Mouse (Mus musculus): Measurements from ENCODE around the gene Gimap1. TPM values are rescaled to one million over a fixed set of nuclear protein-coding genes. Genes with fewer than 3 reads are reported as not detected.
A peak's percentile ranks its signal among the peaks of the same experiment; 100 is the strongest.

Gimap1 gene
- polyA plus RNA-seq, 1 experiment from 2014 or later: 6.1 TPM

- Histone ChIP-seq H3K9me3 (ENCODE audit: control insufficient read depth, low read length) (no peaks in the 10 kb centered on the region), H3K9ac (ENCODE audit: low read depth, low read length) (no peak overlapping the region), H3K27ac (ENCODE audit: low read depth, low read length) (no peak overlapping the region), H3K4me1 (replicated peaks; ENCODE audit: control insufficient read depth, insufficient read depth, low read length) (no peaks in the 10 kb centered on the region), H3K27me3 (ENCODE audit: control insufficient read depth, insufficient read depth, low read length) (no peaks in the 10 kb centered on the region), H3K4me3 (ENCODE audit: low read depth, low read length) (no peak overlapping the region), H3K36me3 (ENCODE audit: control insufficient read depth, insufficient read depth, low read length) (no peaks in the 10 kb centered on the region), H3K4me2 (replicated peaks; ENCODE audit: low read depth, low read length) (no peak overlapping the region)
- WGBS: 89% methylated on average over 3 of the region's 3 CpGs
- no peak for ATAC-seq (ENCODE audit: low FRiP score)
- no peak for DNase-seq (ENCODE audit: low spot score)
These were observed 30.1 kb downstream of the Gimap1 start for GRCm38 (mm10) chr6:48768933-48769332.

DNA sequence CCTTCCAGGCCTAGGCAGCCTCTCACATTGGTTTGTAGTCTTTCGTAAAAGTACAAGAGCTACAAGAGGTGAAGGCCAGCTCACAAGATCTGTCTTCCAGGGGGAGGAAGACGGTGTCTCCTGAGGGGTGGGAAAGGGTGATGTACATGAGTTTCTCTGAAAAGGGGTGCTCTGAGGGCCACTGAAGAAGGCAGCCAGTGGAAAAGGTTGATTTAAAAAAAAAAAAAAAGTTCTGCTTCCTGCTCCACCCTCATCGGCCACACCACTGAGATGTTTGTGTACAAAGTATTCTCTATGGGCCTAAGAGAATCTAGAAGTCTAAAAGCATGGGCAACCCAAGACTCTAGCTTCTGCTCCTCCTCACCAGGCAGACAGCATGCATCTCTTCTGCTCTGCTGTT is 31.8 kb downstream of the Gimap1 start, which contains the start of gene Gimap3:
TSS of gene Gimap3 (minus strand) at position 156 of the 400 bp plus-strand sequence.
- Histone ChIP-seq H3K27me3 (ENCODE audit: control insufficient read depth, insufficient read depth, low read length) (no peaks in the 10 kb centered on the region), H3K4me1 (replicated peaks; ENCODE audit: control insufficient read depth, insufficient read depth, low read length) (no peaks in the 10 kb centered on the region), H3K27ac (ENCODE audit: low read depth, low read length) (no peak within 1 kb of the TSS), H3K9me3 (ENCODE audit: control insufficient read depth, low read length) (no peaks in the 10 kb centered on the region), H3K36me3 (ENCODE audit: control insufficient read depth, insufficient read depth, low read length) (no peaks in the 10 kb centered on the region), H3K9ac (ENCODE audit: low read depth, low read length) (no peak within 1 kb of the TSS), H3K4me3 (ENCODE audit: low read depth, low read length) (no peak within 1 kb of the TSS), H3K4me2 (replicated peaks; ENCODE audit: low read depth, low read length) (no peak within 1 kb of the TSS)
- 96% methylated on average over 3 of the region's 3 CpGs for WGBS
- ATAC-seq (ENCODE audit: low FRiP score) (no peak), DNase-seq (ENCODE audit: low spot score) (no peak)

DNA sequence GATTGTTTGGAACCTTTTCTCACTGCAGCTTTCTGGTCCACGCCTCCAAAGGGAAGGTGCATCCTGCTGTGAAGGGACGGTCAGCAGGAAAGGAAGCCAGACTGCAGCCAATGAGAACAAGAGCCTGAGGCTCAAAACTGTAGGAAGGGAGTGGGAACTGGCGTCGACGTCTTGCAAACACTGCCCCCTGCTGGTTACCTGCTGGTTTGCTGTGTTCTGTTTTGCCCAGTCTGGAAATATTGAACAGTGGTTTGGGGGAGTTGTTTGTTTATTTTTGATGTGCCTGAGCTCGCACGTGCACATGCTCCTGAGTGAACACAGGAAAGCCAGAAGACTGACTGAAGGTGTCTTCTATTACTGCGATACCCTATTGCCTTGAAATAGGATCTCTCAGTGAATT is 33.2 kb downstream of the Gimap1 start:
- Histone ChIP-seq H3K36me3 (ENCODE audit: control insufficient read depth, insufficient read depth, low read length) (no peaks in the 10 kb centered on the region), H3K4me2 (replicated peaks; ENCODE audit: low read depth, low read length) (no peak overlapping the region), H3K4me3 (ENCODE audit: low read depth, low read length) (no peak overlapping the region), H3K9ac (ENCODE audit: low read depth, low read length) (no peak overlapping the region), H3K27ac (ENCODE audit: low read depth, low read length) (no peak overlapping the region), H3K4me1 (replicated peaks; ENCODE audit: control insufficient read depth, insufficient read depth, low read length) (no peaks in the 10 kb centered on the region), H3K27me3 (ENCODE audit: control insufficient read depth, insufficient read depth, low read length) (no peaks in the 10 kb centered on the region), H3K9me3 (ENCODE audit: control insufficient read depth, low read length) (no peaks in the 10 kb centered on the region)
- ATAC-seq (ENCODE audit: low FRiP score): no peak
- 16% methylated on average over 8 of the region's 8 CpGs for WGBS
- DNase-seq (ENCODE audit: low spot score): peak; percentile 84

- WGBS: 95% methylated on average over 1 of the region's 1 CpGs
- DNase-seq (ENCODE audit: low spot score): no peak
- Histone ChIP-seq H3K36me3 (ENCODE audit: control insufficient read depth, insufficient read depth, low read length) (no peaks in the 10 kb centered on the region), H3K4me3 (ENCODE audit: low read depth, low read length) (no peak overlapping the region), H3K27ac (ENCODE audit: low read depth, low read length) (no peak overlapping the region), H3K9ac (ENCODE audit: low read depth, low read length) (no peak overlapping the region), H3K27me3 (ENCODE audit: control insufficient read depth, insufficient read depth, low read length) (no peaks in the 10 kb centered on the region), H3K9me3 (ENCODE audit: control insufficient read depth, low read length) (no peaks in the 10 kb centered on the region), H3K4me1 (replicated peaks; ENCODE audit: control insufficient read depth, insufficient read depth, low read length) (no peaks in the 10 kb centered on the region), H3K4me2 (replicated peaks; ENCODE audit: low read depth, low read length) (no peak overlapping the region)
- ATAC-seq (ENCODE audit: low FRiP score): no peak
These were observed 45.6 kb downstream of the Gimap1 start for GRCm38 (mm10) chr6:48784406-48784805.

DNA sequence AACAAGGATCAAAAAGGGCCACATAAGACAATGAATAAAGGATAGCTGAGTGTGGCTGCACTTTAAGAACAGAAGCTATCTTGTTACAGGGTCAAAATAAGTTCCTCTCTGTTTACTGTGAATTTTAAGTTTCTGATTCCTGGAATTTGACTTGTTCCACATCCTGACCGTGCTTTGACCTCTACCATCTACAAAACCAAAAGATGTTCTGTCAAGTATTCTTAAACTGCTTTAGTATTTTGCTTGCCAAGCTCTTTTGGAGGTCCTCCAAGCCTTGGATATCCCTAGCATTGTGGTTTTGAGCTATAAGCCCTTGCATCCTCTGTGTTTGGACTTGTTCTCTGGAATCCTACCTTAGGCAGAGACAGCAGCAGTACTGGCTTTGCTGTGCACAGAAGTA is 46.3 kb downstream of the Gimap1 start:
- no peak for DNase-seq (ENCODE audit: low spot score)
- Histone ChIP-seq H3K27me3 (ENCODE audit: control insufficient read depth, insufficient read depth, low read length) (no peaks in the 10 kb centered on the region), H3K9me3 (ENCODE audit: control insufficient read depth, low read length) (no peaks in the 10 kb centered on the region), H3K4me2 (replicated peaks; ENCODE audit: low read depth, low read length) (no peak overlapping the region), H3K9ac (ENCODE audit: low read depth, low read length) (no peak overlapping the region), H3K4me3 (ENCODE audit: low read depth, low read length) (no peak overlapping the region), H3K27ac (ENCODE audit: low read depth, low read length) (no peak overlapping the region), H3K4me1 (replicated peaks; ENCODE audit: control insufficient read depth, insufficient read depth, low read length) (no peaks in the 10 kb centered on the region), H3K36me3 (ENCODE audit: control insufficient read depth, insufficient read depth, low read length) (no peaks in the 10 kb centered on the region)
- no peak for ATAC-seq (ENCODE audit: low FRiP score)
- 85% methylated on average over 1 of the region's 1 CpGs for WGBS

DNA sequence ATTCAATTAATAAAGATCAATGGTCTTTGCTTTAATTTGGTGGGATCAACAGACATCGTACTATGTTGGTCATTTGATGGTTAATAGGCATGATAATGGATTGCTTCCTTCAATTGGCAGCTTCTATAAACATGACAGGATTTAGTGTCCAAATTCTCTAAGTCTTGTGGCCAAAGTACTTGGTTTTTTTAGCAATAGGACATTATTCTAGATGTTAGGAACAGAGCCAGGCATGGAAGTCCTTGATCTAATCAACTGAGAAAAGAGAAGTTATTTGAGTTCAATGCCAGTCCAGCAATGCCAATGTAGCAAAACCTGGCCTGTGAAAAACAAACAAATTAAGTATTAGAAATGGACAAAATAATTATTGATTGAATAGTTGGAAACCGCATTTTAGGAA is 46.7 kb downstream of the Gimap1 start:
- Histone ChIP-seq H3K4me3 (ENCODE audit: low read depth, low read length) (no peak overlapping the region), H3K27ac (ENCODE audit: low read depth, low read length) (no peak overlapping the region), H3K9ac (ENCODE audit: low read depth, low read length) (no peak overlapping the region), H3K9me3 (ENCODE audit: control insufficient read depth, low read length) (no peaks in the 10 kb centered on the region), H3K4me1 (replicated peaks; ENCODE audit: control insufficient read depth, insufficient read depth, low read length) (no peaks in the 10 kb centered on the region), H3K4me2 (replicated peaks; ENCODE audit: low read depth, low read length) (no peak overlapping the region), H3K27me3 (ENCODE audit: control insufficient read depth, insufficient read depth, low read length) (no peaks in the 10 kb centered on the region), H3K36me3 (ENCODE audit: control insufficient read depth, insufficient read depth, low read length) (no peaks in the 10 kb centered on the region)
- 86% methylated on average over 2 of the region's 2 CpGs for WGBS
- DNase-seq (ENCODE audit: low spot score) (no peak), ATAC-seq (ENCODE audit: low FRiP score) (no peak)

DNA sequence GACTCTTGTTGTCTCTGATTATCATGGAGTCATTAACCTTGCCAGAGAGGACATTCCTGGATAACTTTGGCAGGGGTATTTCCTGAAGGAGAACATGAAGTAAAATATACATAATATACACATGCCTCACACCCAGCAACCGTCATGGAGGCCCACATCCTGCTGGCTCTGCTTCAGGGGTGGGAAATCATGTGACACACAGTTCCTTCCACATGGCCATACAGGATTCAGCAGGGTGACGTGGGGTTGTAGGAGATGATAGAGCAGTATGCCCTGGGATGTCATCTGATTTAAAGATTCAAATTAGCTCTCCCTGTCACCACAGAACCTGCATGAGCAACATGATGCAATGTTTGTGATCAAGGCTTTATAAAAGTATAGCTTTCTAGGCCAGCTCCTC is 49.0 kb downstream of the Gimap1 start:
- Histone ChIP-seq H3K9me3 (ENCODE audit: control insufficient read depth, low read length) (no peaks in the 10 kb centered on the region), H3K4me3 (ENCODE audit: low read depth, low read length) (no peak overlapping the region), H3K27ac (ENCODE audit: low read depth, low read length) (no peak overlapping the region), H3K36me3 (ENCODE audit: control insufficient read depth, insufficient read depth, low read length) (no peaks in the 10 kb centered on the region), H3K4me1 (replicated peaks; ENCODE audit: control insufficient read depth, insufficient read depth, low read length) (no peaks in the 10 kb centered on the region), H3K4me2 (replicated peaks; ENCODE audit: low read depth, low read length) (no peak overlapping the region), H3K9ac (ENCODE audit: low read depth, low read length) (no peak overlapping the region), H3K27me3 (ENCODE audit: control insufficient read depth, insufficient read depth, low read length) (no peaks in the 10 kb centered on the region)
- DNase-seq (ENCODE audit: low spot score): no peak
- WGBS: 80% methylated on average over 2 of the region's 2 CpGs
- no peak for ATAC-seq (ENCODE audit: low FRiP score)

Other genes with a start within 250 kb of the Gimap1 start
- gene Atp6v0e2, start 201.4 kb upstream of the Gimap1 start, polyA plus RNA-seq (2014; fragmentation: Nextera tagmentation; extraction: Ambion mirVana): 55.1 and 59.0 TPM in 2 replicates
- gene Lrrc61, start 184.3 kb upstream of the Gimap1 start, polyA plus RNA-seq (2014; fragmentation: Nextera tagmentation; extraction: Ambion mirVana): 13.9 and 17.2 TPM in 2 replicates
- gene Rarres2, start 166.3 kb upstream of the Gimap1 start, polyA plus RNA-seq (2014; fragmentation: Nextera tagmentation; extraction: Ambion mirVana): 2.0 and 2.5 TPM in 2 replicates
- not detected in 2 replicates for gene Gm45021, start 149.4 kb upstream of the Gimap1 start, polyA plus RNA-seq (2014; fragmentation: Nextera tagmentation; extraction: Ambion mirVana)
- 35.3 and 37.8 TPM in 2 replicates for gene Repin1, start 145.2 kb upstream of the Gimap1 start, polyA plus RNA-seq (2014; fragmentation: Nextera tagmentation; extraction: Ambion mirVana)
- gene Gm44965, start 145.1 kb upstream of the Gimap1 start, polyA plus RNA-seq (2014; fragmentation: Nextera tagmentation; extraction: Ambion mirVana): not detected in 2 replicates
- 7.7 and 11.0 TPM in 2 replicates for gene Zfp775, start 137.0 kb upstream of the Gimap1 start, polyA plus RNA-seq (2014; fragmentation: Nextera tagmentation; extraction: Ambion mirVana)
- 1.1 and 1.2 TPM in 2 replicates for gene AI854703, start 112.3 kb upstream of the Gimap1 start, polyA plus RNA-seq (2014; fragmentation: Nextera tagmentation; extraction: Ambion mirVana)
- gene Gimap8, start 91.8 kb upstream of the Gimap1 start, polyA plus RNA-seq (2014; fragmentation: Nextera tagmentation; extraction: Ambion mirVana): 0.37 and 0.57 TPM in 2 replicates
- 4.2 and 4.8 TPM in 2 replicates for gene Gimap9, start 62.9 kb upstream of the Gimap1 start, polyA plus RNA-seq (2014; fragmentation: Nextera tagmentation; extraction: Ambion mirVana)
- 3.3 and 5.6 TPM in 2 replicates for gene Gimap4, start 54.5 kb upstream of the Gimap1 start, polyA plus RNA-seq (2014; fragmentation: Nextera tagmentation; extraction: Ambion mirVana)
- 10.7 and 11.5 TPM in 2 replicates for gene Gimap6, start 30.8 kb upstream of the Gimap1 start, polyA plus RNA-seq (2014; fragmentation: Nextera tagmentation; extraction: Ambion mirVana)
- gene Gm28053, start 20.4 kb upstream of the Gimap1 start, polyA plus RNA-seq (2014; fragmentation: Nextera tagmentation; extraction: Ambion mirVana): not detected in 2 replicates
- gene Gimap7, start 20.4 kb upstream of the Gimap1 start, polyA plus RNA-seq (2014; fragmentation: Nextera tagmentation; extraction: Ambion mirVana): 0.11 TPM in 1 of 2 replicates, not detected in the other
- 0.49 and 0.92 TPM in 2 replicates for gene Gimap5, start 7.1 kb downstream of the Gimap1 start, polyA plus RNA-seq (2014; fragmentation: Nextera tagmentation; extraction: Ambion mirVana)
- 0.17 TPM in 1 of 2 replicates, not detected in the other for gene Gimap3, start 31.8 kb downstream of the Gimap1 start, polyA plus RNA-seq (2014; fragmentation: Nextera tagmentation; extraction: Ambion mirVana)
- 25.7 and 26.0 TPM in 2 replicates for gene Tmem176a, start 101.9 kb downstream of the Gimap1 start, polyA plus RNA-seq (2014; fragmentation: Nextera tagmentation; extraction: Ambion mirVana)
- gene Tmem176b, start 102.4 kb downstream of the Gimap1 start, polyA plus RNA-seq (2014; fragmentation: Nextera tagmentation; extraction: Ambion mirVana): 66.7 and 72.5 TPM in 2 replicates
- gene Aoc1, start 133.8 kb downstream of the Gimap1 start, polyA plus RNA-seq (2014; fragmentation: Nextera tagmentation; extraction: Ambion mirVana): not detected in 2 replicates
- not detected in 2 replicates for gene 1600015I10Rik, start 190.8 kb downstream of the Gimap1 start, polyA plus RNA-seq (2014; fragmentation: Nextera tagmentation; extraction: Ambion mirVana)
- gene Doxl2, start 235.9 kb downstream of the Gimap1 start, polyA plus RNA-seq (2014; fragmentation: Nextera tagmentation; extraction: Ambion mirVana): not detected in 2 replicates
- gene Svs1, start 247.8 kb downstream of the Gimap1 start, polyA plus RNA-seq (2014; fragmentation: Nextera tagmentation; extraction: Ambion mirVana): not detected in 2 replicates